Mouse (Mus musculus) ES-Bruce4 (cell line): Measurements from ENCODE around the gene Arl6ip5.

Experiments
- CTCF ChIP-seq: IDR thresholded peaks from one replicate; pipeline ENCODE4 v1.8.1; 2011; ENCODE audit warnings: low read depth, low read length
- EP300 ChIP-seq: IDR thresholded peaks from 2 replicates; pipeline ENCODE4 v1.6.1; 2011; ENCODE audit warnings: low read depth, low read length; ENCODE audit not compliant: insufficient read depth
- POLR2A ChIP-seq: IDR thresholded peaks from one replicate; pipeline ENCODE4 v1.8.1; 2011; ENCODE audit warnings: low read length; ENCODE audit not compliant: insufficient read depth

- no peak for TF ChIP-seq CTCF
- TF ChIP-seq POLR2A, result no peak
- TF ChIP-seq EP300, result no peak
Observed at GRCm38 (mm10) chr6:97222931-97223467, 12.5 kb downstream of the Arl6ip5 start.
